Mouse (Mus musculus): Measurements from ENCODE around the gene Fndc9. TPM values are rescaled to one million over a fixed set of nuclear protein-coding genes. Genes with fewer than 3 reads are reported as not detected.

Gene Fndc9
- polyA plus RNA-seq (2015; fragmentation: Nextera tagmentation; extraction: Ambion mirVana) = 0.03 and 0.05 TPM in 2 replicates

DNA sequence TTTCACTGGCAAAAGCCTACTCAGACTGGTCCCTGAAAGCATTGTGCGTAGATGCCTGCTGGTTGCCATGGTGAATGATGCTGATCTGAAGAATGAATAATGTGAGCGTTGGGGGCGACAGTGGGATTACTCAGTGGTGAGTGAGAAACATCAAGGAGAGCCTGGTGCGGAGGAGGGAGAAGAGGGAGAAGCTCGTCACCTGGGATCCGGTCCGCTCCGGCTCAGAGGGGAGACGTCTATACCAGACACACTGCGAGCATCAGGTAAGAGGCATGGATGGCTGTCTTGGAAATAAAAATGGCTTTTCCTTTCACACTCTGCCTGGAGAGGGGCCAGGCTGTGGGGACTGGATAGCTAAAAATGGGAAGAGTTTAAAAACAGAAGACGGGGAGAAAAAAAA lies at the start of gene Fndc9:
Gene Fndc9, plus strand, starts transcription at position 198 of the 400 bp plus-strand sequence.
- Histone ChIP-seq H3K27ac (no peak within 1 kb of the TSS), H3K4me1 (replicated peaks) (peaks cover 8% of the 10 kb centered on the region), H3K36me3 (0 out of 2 replicates have a peak, but pooled peaks cover 3% of the 10 kb centered on the region), H3K4me3 (replicated peaks) (no peak within 1 kb of the TSS), H3K4me2 (no peak within 1 kb of the TSS), H3K9me3 (replicated peaks) (no peaks in the 10 kb centered on the region), H3K27me3 (no peaks in the 10 kb centered on the region), H3K9ac (no peak within 1 kb of the TSS)
- WGBS (ENCODE audit: insufficient replicate concordance) = 79% methylated on average over 11 of the region's 11 CpGs
- ATAC-seq (ENCODE audit: low read depth) (no peak), DNase-seq (no peak)

DNA sequence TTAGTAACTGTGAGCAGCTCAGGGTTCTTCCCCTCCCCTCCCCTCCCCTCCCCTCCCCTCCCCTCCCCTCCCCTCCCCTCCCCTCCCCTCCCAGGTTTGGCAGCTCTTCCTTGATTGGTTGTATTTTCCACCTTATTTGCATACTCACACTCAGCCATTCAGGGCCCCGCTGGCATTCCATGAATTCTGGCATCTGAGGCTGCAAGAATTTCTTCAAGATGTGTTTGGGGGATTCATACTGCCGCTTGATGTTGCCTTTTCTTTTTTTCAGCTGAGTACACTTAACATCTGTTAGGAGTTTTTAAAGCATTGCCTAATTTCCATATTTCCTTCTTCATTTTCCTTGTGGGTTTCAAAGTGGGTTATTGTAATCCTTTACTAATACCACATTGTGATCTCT lies 47.0 kb upstream of the Fndc9 start:
- no peak overlapping the region for H3K27ac ChIP-seq
- H3K4me2 ChIP-seq = no peak overlapping the region
- H3K9ac ChIP-seq = no peak overlapping the region
- 41% methylated on average over 2 of the region's 2 CpGs for WGBS (ENCODE audit: insufficient replicate concordance)
- no peaks in the 10 kb centered on the region for H3K27me3 ChIP-seq
- H3K9me3 ChIP-seq (replicated peaks) = no peaks in the 10 kb centered on the region
- no peak overlapping the region for H3K4me3 ChIP-seq (replicated peaks)
- ATAC-seq (ENCODE audit: low read depth) = no peak
- no peaks in the 10 kb centered on the region for H3K4me1 ChIP-seq (replicated peaks)
- no peak for DNase-seq
- H3K36me3 ChIP-seq = no peaks in the 10 kb centered on the region

DNA sequence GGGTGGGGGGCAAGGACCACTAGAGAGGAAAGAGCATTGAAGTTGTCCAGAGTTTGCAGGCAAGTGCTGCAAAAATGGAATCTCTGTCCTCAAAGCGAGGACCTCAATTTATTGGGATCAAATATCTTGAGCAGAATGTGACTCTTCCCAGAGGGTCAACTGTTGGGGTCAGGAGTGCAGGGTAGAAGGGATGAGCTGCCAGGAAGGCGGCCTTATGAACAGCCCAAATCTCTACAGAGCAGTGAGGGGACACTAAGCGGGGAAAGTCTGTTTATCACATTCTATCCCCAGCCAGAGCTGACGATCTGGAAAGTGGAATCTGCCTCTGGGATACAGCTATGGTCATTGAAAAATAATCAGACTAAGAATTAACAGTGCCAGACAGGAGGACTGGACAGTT lies 41.2 kb upstream of the Fndc9 start:
- H3K4me2 ChIP-seq = no peak overlapping the region
- H3K36me3 ChIP-seq = no peaks in the 10 kb centered on the region
- no peak overlapping the region for H3K9ac ChIP-seq
- H3K27ac ChIP-seq = no peak overlapping the region
- no peaks in the 10 kb centered on the region; the same call in 1 of the 2 replicates for H3K4me1 ChIP-seq (replicated peaks)
- no peak for DNase-seq
- 64% methylated on average over 4 of the region's 4 CpGs for WGBS (ENCODE audit: insufficient replicate concordance)
- no peaks in the 10 kb centered on the region for H3K9me3 ChIP-seq (replicated peaks)
- ATAC-seq (ENCODE audit: low read depth) = no peak
- no peak overlapping the region for H3K4me3 ChIP-seq (replicated peaks)
- no peaks in the 10 kb centered on the region for H3K27me3 ChIP-seq

DNA sequence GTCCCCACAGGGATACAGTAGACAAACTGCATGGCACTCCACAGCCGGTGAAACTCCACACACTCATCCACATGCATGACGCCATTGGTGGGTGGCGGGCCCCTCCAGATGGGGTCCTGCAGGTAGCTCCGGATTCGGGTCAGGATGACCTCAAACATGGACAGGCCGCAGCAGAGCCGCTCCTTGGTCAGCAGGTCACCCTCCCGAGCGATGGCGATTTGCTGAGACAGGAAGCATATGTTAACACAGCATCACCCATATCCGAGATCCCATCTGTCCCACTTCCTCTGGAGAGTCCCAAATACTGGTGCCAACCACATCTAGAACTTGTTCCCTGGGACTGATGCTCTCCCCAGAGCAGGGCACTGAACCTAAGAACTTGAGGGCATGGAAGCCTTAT lies 34.7 kb upstream of the Fndc9 start:
- H3K4me2 ChIP-seq = no peak overlapping the region
- ATAC-seq (ENCODE audit: low read depth) = no peak
- H3K4me3 ChIP-seq (replicated peaks) = no peak overlapping the region
- no peaks in the 10 kb centered on the region for H3K27me3 ChIP-seq
- no peaks in the 10 kb centered on the region for H3K9me3 ChIP-seq (replicated peaks)
- H3K27ac ChIP-seq = no peak overlapping the region
- no peaks in the 10 kb centered on the region for H3K36me3 ChIP-seq
- no peak for DNase-seq
- 69% methylated on average over 11 of the region's 11 CpGs for WGBS (ENCODE audit: insufficient replicate concordance)
- no peaks in the 10 kb centered on the region; the same call in 1 of the 2 replicates for H3K4me1 ChIP-seq (replicated peaks)
- H3K9ac ChIP-seq = no peak overlapping the region

DNA sequence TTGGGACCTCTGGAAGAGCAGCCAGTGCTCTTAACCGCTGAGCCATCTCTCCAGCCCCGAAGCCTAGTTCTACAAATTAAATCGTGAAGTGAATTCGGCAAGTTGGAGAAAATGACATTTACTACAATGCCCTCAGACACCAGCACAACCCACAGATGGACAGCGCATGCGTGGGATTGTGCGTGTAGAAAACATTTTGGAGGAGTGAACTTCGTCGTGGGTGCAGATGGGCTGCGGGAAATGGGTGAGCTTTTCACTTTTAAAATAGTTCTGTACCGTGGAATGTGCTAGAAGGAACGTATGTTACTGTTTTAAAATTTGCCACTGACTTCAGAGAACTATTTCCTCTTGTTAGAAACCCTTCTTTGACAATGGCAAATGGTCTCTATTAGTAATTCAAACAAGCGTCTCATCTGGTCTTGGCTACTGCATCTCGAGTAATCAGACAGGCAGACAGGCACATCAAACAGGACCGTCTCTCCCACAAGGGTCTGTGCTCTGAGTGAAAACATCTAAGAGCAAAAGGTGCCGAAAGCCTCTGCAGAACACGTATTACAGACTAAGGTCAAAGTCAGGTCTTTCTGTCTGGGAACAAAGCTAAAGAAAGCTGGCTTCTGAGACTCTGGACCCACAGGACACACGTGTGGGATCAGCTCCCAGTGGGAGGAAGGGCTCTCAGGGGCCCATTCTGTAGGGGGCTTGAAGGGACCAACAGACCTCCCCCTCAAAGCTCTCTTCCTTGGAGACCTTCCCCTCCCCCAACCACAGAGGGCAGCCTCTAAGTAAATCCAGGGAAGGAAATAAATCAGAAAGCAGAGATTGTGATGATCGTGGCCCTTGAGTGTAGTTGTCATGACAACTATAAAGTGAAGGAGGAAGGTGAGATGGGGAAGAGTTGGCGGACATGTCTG lies 33.4 kb upstream of the Fndc9 start:
- Histone ChIP-seq H3K27me3 (no peaks in the 10 kb centered on the region), H3K9ac (no peak overlapping the region), H3K36me3 (no peaks in the 10 kb centered on the region), H3K4me2 (no peak overlapping the region), H3K4me1 (replicated peaks) (no peaks in the 10 kb centered on the region; the same call in 1 of the 2 replicates), H3K4me3 (replicated peaks) (no peak overlapping the region), H3K27ac (no peak overlapping the region), H3K9me3 (replicated peaks) (no peaks in the 10 kb centered on the region)
- ATAC-seq (ENCODE audit: low read depth) (no peak), DNase-seq (no peak)
- 61% methylated on average over 20 of the region's 20 CpGs for WGBS (ENCODE audit: insufficient replicate concordance)

DNA sequence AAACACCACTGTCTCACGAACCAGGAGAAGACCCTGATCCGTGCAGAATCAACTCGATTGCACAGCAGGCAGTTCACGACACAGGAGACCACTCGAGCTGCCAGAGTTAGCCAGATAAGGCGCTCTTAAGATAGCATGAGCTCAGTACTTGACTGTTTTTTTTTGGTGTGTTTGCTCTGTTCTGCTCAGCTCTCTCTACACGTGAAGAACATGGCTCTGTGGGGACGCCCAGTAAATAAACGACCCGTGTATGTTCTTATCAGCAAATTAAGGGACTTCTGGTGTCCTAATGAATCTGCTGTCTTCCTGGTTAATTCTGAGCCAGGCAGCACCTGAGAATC lies 32.8 kb upstream of the Fndc9 start:
- Histone ChIP-seq H3K9me3 (replicated peaks) (no peaks in the 10 kb centered on the region), H3K36me3 (no peaks in the 10 kb centered on the region), H3K4me1 (replicated peaks) (no peaks in the 10 kb centered on the region; the same call in 1 of the 2 replicates), H3K9ac (no peak overlapping the region), H3K4me3 (replicated peaks) (no peak overlapping the region), H3K4me2 (no peak overlapping the region), H3K27me3 (no peaks in the 10 kb centered on the region), H3K27ac (no peak overlapping the region)
- WGBS (ENCODE audit: insufficient replicate concordance) = 42% methylated on average over 10 of the region's 10 CpGs
- ATAC-seq (ENCODE audit: low read depth) (no peak), DNase-seq (no peak)

DNA sequence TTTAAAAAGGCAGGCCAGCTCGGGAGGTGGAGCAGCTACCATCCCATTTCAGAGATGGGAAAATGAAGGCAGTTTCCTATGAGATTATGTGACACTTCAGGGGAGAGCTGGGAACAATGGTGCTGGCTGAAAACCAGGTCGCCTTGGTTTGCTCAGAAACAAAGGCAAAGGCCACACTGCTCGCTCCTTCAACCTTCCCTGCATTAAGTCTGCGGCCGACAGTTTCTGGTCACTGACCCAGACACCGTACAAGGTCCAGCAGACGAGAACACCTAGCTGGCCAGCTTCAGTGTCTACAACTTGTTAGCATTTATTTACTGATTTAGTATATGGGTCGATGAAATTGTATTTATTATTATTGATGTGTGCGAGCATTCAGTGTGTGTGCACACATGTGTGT lies 30.5 kb upstream of the Fndc9 start:
- Histone ChIP-seq H3K9ac (no peak overlapping the region), H3K4me1 (replicated peaks) (no peaks in the 10 kb centered on the region), H3K4me2 (no peak overlapping the region), H3K4me3 (replicated peaks) (no peak overlapping the region), H3K36me3 (no peaks in the 10 kb centered on the region), H3K27me3 (no peaks in the 10 kb centered on the region), H3K9me3 (replicated peaks) (no peaks in the 10 kb centered on the region), H3K27ac (no peak overlapping the region)
- 71% methylated on average over 9 of the region's 9 CpGs for WGBS (ENCODE audit: insufficient replicate concordance)
- ATAC-seq (ENCODE audit: low read depth) (no peak), DNase-seq (no peak)

DNA sequence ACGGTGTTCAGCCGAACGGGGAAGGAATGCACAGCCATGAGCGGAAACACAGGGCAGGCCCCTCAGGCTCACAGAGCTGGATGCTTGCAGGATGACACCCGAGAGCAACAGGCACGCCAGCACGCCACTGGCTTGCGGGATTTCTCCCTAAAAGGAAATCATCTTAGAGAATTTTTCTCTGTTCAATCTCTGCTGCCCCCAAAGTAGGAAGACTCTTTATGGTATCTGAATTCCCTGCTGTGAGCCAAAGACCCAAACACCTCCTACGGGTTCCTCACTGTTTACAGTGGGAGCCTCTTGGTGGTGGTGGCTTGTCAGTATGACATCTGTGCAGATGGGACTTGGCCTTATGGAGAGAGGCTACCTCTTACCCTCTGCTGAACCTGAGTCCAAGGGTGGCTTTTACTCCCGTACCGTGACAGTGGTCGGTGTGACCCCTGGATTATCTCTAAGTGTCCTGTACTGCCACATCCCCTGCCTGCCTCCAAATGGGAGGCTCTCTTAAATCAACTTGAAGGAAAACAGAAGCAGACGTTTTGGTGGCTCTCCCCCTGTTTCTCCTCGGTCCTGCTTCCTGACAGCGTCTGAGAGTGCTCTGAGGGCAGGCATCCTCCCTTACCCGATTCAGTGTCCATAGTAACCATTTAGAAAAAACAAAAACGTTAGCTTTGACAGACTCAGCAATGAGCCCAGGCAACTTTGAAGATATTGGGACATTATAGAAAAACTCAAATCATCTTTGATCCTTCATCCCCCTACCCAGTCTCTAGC lies 29.5 kb upstream of the Fndc9 start:
- Histone ChIP-seq H3K4me2 (no peak overlapping the region), H3K27ac (no peak overlapping the region), H3K4me3 (replicated peaks) (no peak overlapping the region), H3K4me1 (replicated peaks) (no peaks in the 10 kb centered on the region), H3K9ac (no peak overlapping the region), H3K9me3 (replicated peaks) (no peaks in the 10 kb centered on the region), H3K36me3 (no peaks in the 10 kb centered on the region), H3K27me3 (no peaks in the 10 kb centered on the region)
- ATAC-seq (ENCODE audit: low read depth) (no peak), DNase-seq (no peak)
- WGBS (ENCODE audit: insufficient replicate concordance) = 65% methylated on average over 17 of the region's 17 CpGs

DNA sequence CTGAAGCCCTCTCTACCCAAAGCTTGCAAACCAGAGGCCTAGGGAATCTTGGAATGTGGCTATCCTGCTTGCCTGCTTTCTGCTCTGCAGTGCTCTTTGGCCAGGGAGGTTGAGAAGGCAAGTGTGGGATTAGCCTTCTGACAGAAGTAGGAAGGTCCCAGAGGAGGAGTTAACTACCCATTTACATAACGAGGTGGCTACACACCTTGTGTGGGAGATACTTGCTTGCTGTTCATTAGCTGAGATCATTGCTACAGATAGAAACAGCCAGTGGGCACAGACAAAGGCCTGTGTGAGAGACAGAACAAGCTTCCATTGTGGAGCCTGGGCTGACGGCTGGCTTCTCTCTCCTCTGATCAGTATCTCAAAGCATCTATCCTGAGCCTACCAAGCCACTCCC lies 25.4 kb upstream of the Fndc9 start:
- Histone ChIP-seq H3K36me3 (no peaks in the 10 kb centered on the region), H3K9me3 (replicated peaks) (no peaks in the 10 kb centered on the region), H3K4me1 (replicated peaks) (peaks cover 9% of the 10 kb centered on the region), H3K9ac (no peak overlapping the region), H3K27ac (no peak overlapping the region), H3K27me3 (no peaks in the 10 kb centered on the region), H3K4me2 (no peak overlapping the region), H3K4me3 (replicated peaks) (no peak overlapping the region)
- 42% methylated on average over 2 of the region's 2 CpGs for WGBS (ENCODE audit: insufficient replicate concordance)
- DNase-seq (no peak), ATAC-seq (ENCODE audit: low read depth) (no peak)

DNA sequence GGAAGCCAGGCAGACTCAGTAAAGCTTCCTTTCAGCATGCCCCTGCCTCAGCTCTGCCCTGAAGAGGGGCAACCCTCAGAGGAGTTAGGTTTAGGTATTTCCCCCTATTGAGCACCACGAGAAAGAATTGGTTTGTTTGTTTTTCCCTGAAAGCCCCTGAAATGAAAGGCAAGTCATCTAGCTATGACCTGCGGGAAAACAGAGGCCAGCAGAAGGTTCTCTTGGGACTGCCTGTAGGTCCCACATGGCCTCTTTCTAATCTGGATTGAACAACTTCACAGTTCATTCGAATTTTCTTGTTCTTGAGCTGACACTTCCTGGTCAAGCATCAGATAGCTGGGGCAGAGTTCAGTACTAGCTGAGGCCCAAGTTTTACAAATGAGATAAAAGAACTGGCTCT lies 23.5 kb upstream of the Fndc9 start:
- ATAC-seq (ENCODE audit: low read depth) = no peak
- H3K4me1 ChIP-seq (replicated peaks) = peaks cover 13% of the 10 kb centered on the region
- no peak for DNase-seq
- H3K4me3 ChIP-seq (replicated peaks) = no peak overlapping the region
- no peaks in the 10 kb centered on the region for H3K9me3 ChIP-seq (replicated peaks)
- H3K27me3 ChIP-seq = no peaks in the 10 kb centered on the region
- H3K4me2 ChIP-seq = no peak overlapping the region
- no peak overlapping the region for H3K27ac ChIP-seq
- H3K36me3 ChIP-seq = no peaks in the 10 kb centered on the region
- WGBS (ENCODE audit: insufficient replicate concordance) = 29% methylated on average over 3 of the region's 3 CpGs
- no peak overlapping the region for H3K9ac ChIP-seq

DNA sequence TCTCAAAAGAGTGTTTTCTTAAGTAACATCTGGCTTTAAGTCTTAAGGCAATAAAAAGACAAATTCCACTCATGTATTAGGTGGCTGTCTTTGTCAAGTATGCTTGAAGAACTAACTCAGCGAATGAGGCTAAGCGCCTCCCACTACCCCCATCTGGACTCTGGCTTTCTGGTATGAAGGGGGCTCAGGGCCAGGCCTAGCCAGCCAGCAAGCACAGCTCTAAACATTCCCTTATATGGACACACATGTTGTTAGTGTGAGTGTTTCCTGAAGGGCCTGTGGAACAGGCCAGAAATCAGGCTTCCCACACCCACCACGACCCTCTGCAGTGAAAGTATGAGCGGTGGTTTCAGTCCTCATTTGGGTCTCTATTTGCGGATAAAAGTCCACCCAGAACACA lies 21.5 kb upstream of the Fndc9 start:
- no peak overlapping the region for H3K4me2 ChIP-seq
- peak overlapping the region; percentile 41 for H3K27ac ChIP-seq
- 69% methylated on average over 5 of the region's 5 CpGs for WGBS (ENCODE audit: insufficient replicate concordance)
- ATAC-seq (ENCODE audit: low read depth) (no peak; the same call in 1 of the 2 replicates), DNase-seq (no peak)
- H3K36me3 ChIP-seq = no peaks in the 10 kb centered on the region
- no peaks in the 10 kb centered on the region for H3K27me3 ChIP-seq
- no peaks in the 10 kb centered on the region for H3K9me3 ChIP-seq (replicated peaks)
- peaks cover 13% of the 10 kb centered on the region for H3K4me1 ChIP-seq (replicated peaks)
- H3K4me3 ChIP-seq (replicated peaks) = no peak overlapping the region
- no peak overlapping the region for H3K9ac ChIP-seq
